Mouse (Mus musculus): ENCODE results near the gene Ticam1. TPM values are rescaled to one million over a fixed set of nuclear protein-coding genes. Genes with fewer than 3 reads are reported as not detected.
A peak's percentile ranks its signal among the peaks of the same experiment; 100 is the strongest.

Gene Ticam1
- 39.7 and 96.6 TPM in 2 replicates for polyA plus RNA-seq (2012; rRNA removed)

DNA sequence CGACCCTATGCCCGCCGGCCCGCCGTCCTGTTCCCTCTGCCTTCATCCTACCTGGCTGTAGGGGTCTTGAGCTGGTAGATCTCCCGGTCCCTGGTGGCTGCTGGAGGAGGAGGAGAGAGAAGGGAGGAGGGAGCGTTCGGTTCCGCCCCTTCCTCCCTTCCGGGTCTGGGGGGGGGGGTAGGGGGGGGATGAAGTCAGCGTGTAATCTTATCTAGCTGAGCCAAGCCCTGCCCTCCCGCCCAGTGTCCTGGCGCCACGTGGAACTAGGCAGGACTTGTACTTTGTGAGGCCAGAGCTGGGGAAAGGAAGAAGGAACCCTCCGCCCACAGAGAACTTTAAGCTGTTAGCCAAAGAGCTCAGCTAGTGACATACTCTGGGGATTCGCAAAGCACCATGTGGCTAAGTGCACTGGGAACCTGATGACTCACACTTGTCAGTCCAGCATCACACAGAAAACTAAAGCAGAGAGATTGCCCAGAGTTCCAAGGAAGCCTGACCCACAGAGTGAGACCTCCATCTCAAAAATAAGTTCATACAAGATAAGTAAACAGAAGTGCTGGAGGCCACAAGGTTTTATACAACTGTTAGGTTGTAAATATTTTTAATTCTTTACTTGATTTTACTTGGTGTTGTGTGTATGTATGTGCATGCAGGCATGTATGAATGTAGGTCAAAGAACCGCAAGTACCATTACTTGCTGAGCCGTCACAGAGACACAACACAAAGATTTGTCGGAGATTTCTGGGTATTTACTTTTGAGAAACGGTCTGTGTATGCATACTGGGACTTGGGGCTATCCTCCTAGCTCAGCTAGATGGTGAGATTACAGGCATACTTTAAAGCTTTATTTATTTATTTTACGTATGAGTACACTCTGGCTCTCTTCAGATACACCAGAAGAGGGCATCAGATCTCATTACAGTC lies at the start of gene Ticam1:
TSS of gene Ticam1 (minus strand) at position 144 of the 924 bp plus-strand sequence.
- 1% methylated on average over 20 of the region's 21 CpGs for WGBS
- Histone ChIP-seq H3K4me3 (ENCODE audit: low read depth, low read length) (peak within 1 kb of the TSS; percentile 86), H3K4me1 (ENCODE audit: control insufficient read depth, insufficient read depth, insufficient read length, low read length) (peaks cover 42% of the 10 kb centered on the region), H3K36me3 (ENCODE audit: control insufficient read depth, insufficient read depth, low read length) (peaks cover 47% of the 10 kb centered on the region), H3K27me3 (ENCODE audit: control insufficient read depth, insufficient read depth, low read length) (no peaks in the 10 kb centered on the region), H3K27ac (ENCODE audit: insufficient read depth, low read depth, low read length) (peak within 1 kb of the TSS; percentile 96)
- TF ChIP-seq CTCF (IDR thresholded peaks at IDR 0.05; ENCODE audit: extremely low read depth, insufficient read length, insufficient replicate concordance, low read depth, low read length): no peak; the same call in 1 of the 2 replicates
- peak; percentile 71 for TF ChIP-seq POLR2A (IDR thresholded peaks at IDR 0.05; ENCODE audit: low read depth, low read length)

DNA sequence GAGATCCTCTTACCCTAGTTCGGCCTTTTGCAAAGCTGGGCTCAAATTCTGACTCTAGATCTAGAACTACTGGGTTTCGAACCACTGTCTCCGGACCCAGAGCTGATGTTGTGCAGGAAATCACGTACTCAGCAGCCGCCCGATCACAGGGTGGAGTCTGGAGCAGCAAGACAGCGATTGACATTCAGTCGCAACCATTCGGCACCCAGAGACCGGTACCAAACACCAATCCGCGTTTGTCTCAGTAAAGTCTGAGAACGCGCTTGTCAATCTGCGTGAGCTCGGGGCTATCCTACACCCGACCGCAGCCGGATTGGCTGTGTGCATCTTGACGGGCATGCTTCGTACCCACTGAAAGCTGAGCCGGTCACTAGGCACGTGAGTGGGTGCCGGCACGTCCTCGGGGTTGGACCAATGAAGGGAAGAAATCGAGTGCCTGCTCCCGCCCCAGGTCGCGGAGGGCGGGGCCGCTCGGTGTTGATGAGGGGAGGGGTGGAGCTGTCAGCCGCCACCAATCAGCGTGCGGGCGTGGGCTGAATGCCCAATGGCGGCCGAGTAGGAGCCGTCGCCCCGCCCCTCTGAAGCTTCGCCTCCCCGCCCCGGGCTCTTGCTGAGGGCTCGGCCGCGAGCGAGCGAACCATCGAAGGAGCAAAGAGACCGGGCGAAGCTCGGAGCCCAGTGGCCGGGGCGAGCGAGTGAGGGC lies 49.0 kb upstream of the Ticam1 start, which contains the start of gene Kdm4b:
TSS of gene Kdm4b (plus strand) at position 613 of the 703 bp plus-strand sequence.
- H3K4me3 ChIP-seq (ENCODE audit: low read depth, low read length): peak within 1 kb of the TSS; percentile 79
- peak within 1 kb of the TSS; percentile 48 for H3K27ac ChIP-seq (ENCODE audit: insufficient read depth, low read depth, low read length)
- WGBS: under 1% methylated on average over 57 of the region's 57 CpGs
- H3K36me3 ChIP-seq (ENCODE audit: control insufficient read depth, insufficient read depth, low read length): no peaks in the 10 kb centered on the region; the same call in 1 of the 2 replicates
- TF ChIP-seq POLR2A (IDR thresholded peaks at IDR 0.05; ENCODE audit: low read depth, low read length) (peak; percentile 87), CTCF (IDR thresholded peaks at IDR 0.05; ENCODE audit: extremely low read depth, insufficient read length, insufficient replicate concordance, low read depth, low read length) (no peak)
- no peaks in the 10 kb centered on the region for H3K27me3 ChIP-seq (ENCODE audit: control insufficient read depth, insufficient read depth, low read length)
- H3K4me1 ChIP-seq (ENCODE audit: control insufficient read depth, insufficient read depth, insufficient read length, low read length): peaks cover 8% of the 10 kb centered on the region; the same call in 1 of the 2 replicates

GRCm38 (mm10) chr17:56324419-56324818 lies 47.8 kb upstream of the Ticam1 start:
- Histone ChIP-seq H3K4me1 (ENCODE audit: control insufficient read depth, insufficient read depth, insufficient read length, low read length) (peaks cover 8% of the 10 kb centered on the region; the same call in 1 of the 2 replicates), H3K27me3 (ENCODE audit: control insufficient read depth, insufficient read depth, low read length) (no peaks in the 10 kb centered on the region), H3K36me3 (ENCODE audit: control insufficient read depth, insufficient read depth, low read length) (no peaks in the 10 kb centered on the region; the same call in 1 of the 2 replicates), H3K27ac (ENCODE audit: insufficient read depth, low read depth, low read length) (no peak overlapping the region), H3K4me3 (ENCODE audit: low read depth, low read length) (no peak overlapping the region)
- TF ChIP-seq POLR2A (IDR thresholded peaks at IDR 0.05; ENCODE audit: low read depth, low read length) (no peak), CTCF (IDR thresholded peaks at IDR 0.05; ENCODE audit: extremely low read depth, insufficient read length, insufficient replicate concordance, low read depth, low read length) (no peak)
- 73% methylated on average over 3 of the region's 3 CpGs for WGBS

- H3K4me1 ChIP-seq (ENCODE audit: control insufficient read depth, insufficient read depth, insufficient read length, low read length): peaks cover 10% of the 10 kb centered on the region
- peaks cover 7% of the 10 kb centered on the region; the same call in 1 of the 2 replicates for H3K36me3 ChIP-seq (ENCODE audit: control insufficient read depth, insufficient read depth, low read length)
- TF ChIP-seq CTCF (IDR thresholded peaks at IDR 0.05; ENCODE audit: extremely low read depth, insufficient read length, insufficient replicate concordance, low read depth, low read length) (no peak), POLR2A (IDR thresholded peaks at IDR 0.05; ENCODE audit: low read depth, low read length) (no peak)
- WGBS: 87% methylated on average over 15 of the region's 15 CpGs
- no peaks in the 10 kb centered on the region for H3K27me3 ChIP-seq (ENCODE audit: control insufficient read depth, insufficient read depth, low read length)
- H3K27ac ChIP-seq (ENCODE audit: insufficient read depth, low read depth, low read length): no peak overlapping the region
- H3K4me3 ChIP-seq (ENCODE audit: low read depth, low read length): no peak overlapping the region
Observed at GRCm38 (mm10) chr17:56309191-56309945, 32.8 kb upstream of the Ticam1 start.

DNA sequence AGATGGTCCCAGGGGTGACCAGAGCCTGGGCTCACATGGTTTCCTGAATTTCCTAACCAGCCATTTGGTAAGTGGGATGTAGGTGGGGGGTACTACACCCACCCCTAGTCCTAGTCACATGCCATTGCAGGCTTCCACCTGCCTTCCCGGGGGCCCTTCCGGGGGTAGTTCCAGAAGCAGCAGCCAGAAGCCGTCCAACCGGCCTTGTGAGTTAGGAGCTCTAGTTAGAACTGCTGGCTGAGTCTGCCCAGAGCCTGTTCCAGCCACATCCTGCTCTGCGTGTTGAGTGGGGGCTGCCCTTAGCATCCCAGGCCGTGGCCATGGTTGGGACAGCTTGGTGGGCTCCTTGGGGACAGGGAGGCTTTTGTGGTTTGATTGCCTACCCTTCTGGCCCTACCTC lies 31.5 kb upstream of the Ticam1 start:
- Histone ChIP-seq H3K27ac (ENCODE audit: insufficient read depth, low read depth, low read length) (no peak overlapping the region), H3K36me3 (ENCODE audit: control insufficient read depth, insufficient read depth, low read length) (peaks cover 6% of the 10 kb centered on the region; the same call in 1 of the 2 replicates), H3K4me1 (ENCODE audit: control insufficient read depth, insufficient read depth, insufficient read length, low read length) (peaks cover 16% of the 10 kb centered on the region), H3K27me3 (ENCODE audit: control insufficient read depth, insufficient read depth, low read length) (no peaks in the 10 kb centered on the region), H3K4me3 (ENCODE audit: low read depth, low read length) (no peak overlapping the region)
- 53% methylated on average over 6 of the region's 6 CpGs for WGBS
- TF ChIP-seq CTCF (IDR thresholded peaks at IDR 0.05; ENCODE audit: extremely low read depth, insufficient read length, insufficient replicate concordance, low read depth, low read length) (no peak), POLR2A (IDR thresholded peaks at IDR 0.05; ENCODE audit: low read depth, low read length) (no peak)

DNA sequence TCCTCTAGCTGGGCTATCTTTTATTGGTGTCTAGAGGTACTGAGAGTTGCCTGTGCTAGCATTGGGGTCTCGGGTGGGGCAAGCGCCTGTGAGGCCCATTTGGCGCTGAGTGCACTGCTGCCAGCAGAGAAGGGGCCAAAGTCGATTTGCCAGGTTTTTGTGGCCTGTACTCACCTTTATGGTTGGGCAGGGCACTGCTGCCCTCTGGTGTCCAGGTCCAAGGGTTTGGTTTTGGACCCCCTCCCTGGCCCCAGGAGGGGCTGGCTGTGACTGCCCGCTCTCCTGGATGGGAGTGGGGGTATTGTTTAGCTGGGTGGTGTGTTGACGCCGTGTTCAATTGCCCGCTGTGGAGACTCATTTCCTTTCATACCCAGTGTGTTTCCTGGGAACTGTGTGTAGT lies 29.2 kb upstream of the Ticam1 start:
- Histone ChIP-seq H3K27me3 (ENCODE audit: control insufficient read depth, insufficient read depth, low read length) (no peaks in the 10 kb centered on the region), H3K27ac (ENCODE audit: insufficient read depth, low read depth, low read length) (no peak overlapping the region), H3K4me1 (ENCODE audit: control insufficient read depth, insufficient read depth, insufficient read length, low read length) (peaks cover 22% of the 10 kb centered on the region), H3K36me3 (ENCODE audit: control insufficient read depth, insufficient read depth, low read length) (no peaks in the 10 kb centered on the region), H3K4me3 (ENCODE audit: low read depth, low read length) (no peak overlapping the region)
- peak; percentile 50; the same call in 1 of the 2 replicates for TF ChIP-seq CTCF (IDR thresholded peaks at IDR 0.05; ENCODE audit: extremely low read depth, insufficient read length, insufficient replicate concordance, low read depth, low read length)
- TF ChIP-seq POLR2A (IDR thresholded peaks at IDR 0.05; ENCODE audit: low read depth, low read length): no peak
- WGBS: 50% methylated on average over 8 of the region's 8 CpGs

Data from small intestine, adult 2 months (tissue).